Mouse (Mus musculus) stomach, embryonic 15.5 days (tissue): ENCODE data around the gene Tbc1d22b. TPM values are rescaled to one million over a fixed set of nuclear protein-coding genes. Genes with fewer than 3 reads are reported as not detected.

Experiments
- ATAC-seq: fragments of 200-750 bp; cut with Nextera tagmentation; 2 replicates; pipeline ENCODE4 v1.8.0; 2017; ENCODE audit warnings: low read depth, moderate number of reproducible peaks, moderate TSS enrichment; ENCODE audit not compliant: insufficient read depth, low FRiP score
- H3K27ac ChIP-seq: fragments of 300-500 bp; sonication (generic); 2 replicates; pipeline ENCODE4 v1.5.1; 2015; ENCODE audit warnings: mild to moderate bottlenecking, inconsistent platforms
- H3K27me3 ChIP-seq: fragments of 300-500 bp; sonication (generic); replicated peaks from 2 replicates; pipeline ENCODE4 v1.6.1; 2015; ENCODE audit warnings: inconsistent platforms
- H3K36me3 ChIP-seq: fragments of 300-500 bp; sonication (generic); 2 replicates; pipeline ENCODE4 v1.6.1; 2015; ENCODE audit warnings: inconsistent platforms
- H3K4me1 ChIP-seq: fragments of 300-500 bp; sonication (generic); 2 replicates; pipeline ENCODE4 v1.6.1; 2015; ENCODE audit warnings: inconsistent platforms
- H3K4me2 ChIP-seq: fragments of 300-500 bp; sonication (generic); 2 replicates; pipeline ENCODE4 v1.6.1; 2015; ENCODE audit warnings: mild to moderate bottlenecking, inconsistent platforms
- H3K4me3 ChIP-seq: fragments of 300-500 bp; sonication (generic); replicated peaks from 2 replicates; pipeline ENCODE4 v1.5.1; 2015; ENCODE audit warnings: inconsistent platforms
- H3K9ac ChIP-seq: fragments of 300-500 bp; sonication (generic); 2 replicates; pipeline ENCODE4 v1.6.1; 2015; ENCODE audit warnings: inconsistent platforms
- H3K9me3 ChIP-seq: fragments of 300-500 bp; sonication (generic); 2 replicates; pipeline ENCODE4 v1.6.1; 2016; ENCODE audit warnings: inconsistent platforms
- WGBS: fragments of 180-500 bp; shearing (Covaris S2); methylation state at CpG from one replicate; pipeline ENCODE4 v1.1.7; 2015; 5-methylcytosine and 5-hydroxymethylcytosine counted together
- microRNA-seq: library from miRNA; unstranded; fragments of <30 nt; microRNA quantifications from one replicate; pipeline ENCODE4, GENCODE M21; 2016
- polyA plus RNA-seq: library from polyadenylated mRNA; unstranded; fragments of >200 nt; fragmentation: Nextera tagmentation; extraction: Ambion mirVana; gene quantifications from 2 replicates; pipeline ENCODE4 v1.2.1, GENCODE M21; 2015

Gene Tbc1d22b
- polyA plus RNA-seq, 1 experiment from 2014 or later = 12.2 TPM

GRCm38 (mm10) chr17:29635492-29635891 lies 85.9 kb downstream of the Tbc1d22b start:
- ATAC-seq = no peak
- Histone ChIP-seq H3K27ac (no peak overlapping the region), H3K4me2 (no peak overlapping the region), H3K36me3 (peaks cover 58% of the 10 kb centered on the region), H3K4me1 (no peaks in the 10 kb centered on the region), H3K27me3 (no peaks in the 10 kb centered on the region), H3K4me3 (no peak overlapping the region), H3K9me3 (no peaks in the 10 kb centered on the region), H3K9ac (no peak overlapping the region)
- WGBS = 88% methylated on average over 8 of the region's 8 CpGs

- Histone ChIP-seq H3K9ac (no peak overlapping the region), H3K9me3 (no peaks in the 10 kb centered on the region), H3K27me3 (no peaks in the 10 kb centered on the region), H3K4me2 (no peak overlapping the region), H3K4me3 (no peak overlapping the region), H3K27ac (no peak overlapping the region), H3K36me3 (peaks cover 58% of the 10 kb centered on the region), H3K4me1 (no peaks in the 10 kb centered on the region)
- WGBS = 67% methylated on average over 5 of the region's 5 CpGs
- no peak for ATAC-seq
Measured at GRCm38 (mm10) chr17:29636118-29636517, 86.5 kb downstream of the Tbc1d22b start.

- H3K4me1 ChIP-seq = no peaks in the 10 kb centered on the region
- H3K27ac ChIP-seq = no peak overlapping the region
- H3K4me3 ChIP-seq = no peak overlapping the region
- no peaks in the 10 kb centered on the region for H3K9me3 ChIP-seq
- H3K9ac ChIP-seq = no peak overlapping the region
- 89% methylated on average over 4 of the region's 4 CpGs for WGBS
- no peaks in the 10 kb centered on the region for H3K27me3 ChIP-seq
- peaks cover 54% of the 10 kb centered on the region for H3K36me3 ChIP-seq
- ATAC-seq = no peak
- no peak overlapping the region for H3K4me2 ChIP-seq
Measured at GRCm38 (mm10) chr17:29637377-29637776, 87.8 kb downstream of the Tbc1d22b start.

GRCm38 (mm10) chr17:29637895-29638294 lies 88.3 kb downstream of the Tbc1d22b start:
- H3K4me2 ChIP-seq = no peak overlapping the region
- H3K4me1 ChIP-seq = no peaks in the 10 kb centered on the region
- no peak overlapping the region for H3K4me3 ChIP-seq
- peaks cover 54% of the 10 kb centered on the region for H3K36me3 ChIP-seq
- no peaks in the 10 kb centered on the region for H3K27me3 ChIP-seq
- no peak for ATAC-seq
- no peak overlapping the region for H3K27ac ChIP-seq
- no peaks in the 10 kb centered on the region for H3K9me3 ChIP-seq
- 73% methylated on average over 8 of the region's 8 CpGs for WGBS
- no peak overlapping the region for H3K9ac ChIP-seq

- Histone ChIP-seq H3K36me3 (peaks cover 33% of the 10 kb centered on the region), H3K27me3 (no peaks in the 10 kb centered on the region), H3K27ac (no peak overlapping the region), H3K9me3 (no peaks in the 10 kb centered on the region), H3K4me3 (no peak overlapping the region), H3K4me2 (no peak overlapping the region), H3K9ac (no peak overlapping the region), H3K4me1 (no peaks in the 10 kb centered on the region)
- 94% methylated on average over 11 of the region's 11 CpGs for WGBS
- ATAC-seq = no peak
Measured at GRCm38 (mm10) chr17:29640971-29641370, 91.4 kb downstream of the Tbc1d22b start.

DNA sequence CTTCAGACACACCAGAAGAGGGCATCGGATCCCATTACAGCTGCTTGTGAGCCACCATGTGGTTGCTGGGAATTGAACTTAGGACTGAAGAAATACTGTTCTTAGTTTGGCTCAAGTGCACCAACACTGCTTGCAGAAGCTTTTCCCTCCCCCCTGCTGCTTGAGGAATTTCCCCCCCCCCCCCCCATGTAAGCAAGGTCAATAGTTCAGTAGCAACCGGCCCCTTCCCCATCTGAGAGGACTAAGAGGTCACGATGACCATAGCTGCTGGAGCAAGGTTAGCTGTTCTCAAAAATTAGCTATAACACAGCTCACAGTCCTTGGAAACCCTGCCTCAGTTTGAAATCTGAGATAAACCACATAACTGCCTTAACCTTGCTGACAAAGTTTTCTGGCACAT lies 92.6 kb downstream of the Tbc1d22b start:
- no peak overlapping the region for H3K27ac ChIP-seq
- H3K4me1 ChIP-seq = no peaks in the 10 kb centered on the region
- H3K36me3 ChIP-seq = peaks cover 26% of the 10 kb centered on the region
- 51% methylated on average over 3 of the region's 3 CpGs for WGBS
- H3K27me3 ChIP-seq = no peaks in the 10 kb centered on the region
- no peak overlapping the region for H3K4me2 ChIP-seq
- no peak overlapping the region for H3K9ac ChIP-seq
- H3K4me3 ChIP-seq = no peak overlapping the region
- no peak for ATAC-seq
- H3K9me3 ChIP-seq = no peaks in the 10 kb centered on the region

Small RNAs within 50 kb of the gene (microRNA-seq; reads per million reads assigned to microRNA genes)
- not detected for gene Mir7667

Other genes starting within 250 kb of the Tbc1d22b start
- 1.6 and 1.9 TPM in 2 replicates for gene Pi16, start 232.1 kb upstream of the Tbc1d22b start, polyA plus RNA-seq
- gene Mtch1, start 201.9 kb upstream of the Tbc1d22b start, polyA plus RNA-seq = 250 and 272 TPM in 2 replicates
- 11.3 and 12.5 TPM in 2 replicates for gene Fgd2, start 188.9 kb upstream of the Tbc1d22b start, polyA plus RNA-seq
- 11.5 and 20.9 TPM in 2 replicates for gene Pim1, start 59.0 kb upstream of the Tbc1d22b start, polyA plus RNA-seq
- gene Gm17657, start 147 bp upstream of the Tbc1d22b start, polyA plus RNA-seq = not detected in 2 replicates
- 0.93 and 1.3 TPM in 2 replicates for gene Tmem217, start 2.6 kb downstream of the Tbc1d22b start, polyA plus RNA-seq
- gene Rnf8, start 65.0 kb downstream of the Tbc1d22b start, polyA plus RNA-seq = 66.3 and 70.8 TPM in 2 replicates
- gene Gm28043, start 65.1 kb downstream of the Tbc1d22b start, polyA plus RNA-seq = 2.6 and 3.0 TPM in 2 replicates
- gene Cmtr1, start 110.8 kb downstream of the Tbc1d22b start, polyA plus RNA-seq = 95.8 and 97.9 TPM in 2 replicates
- gene Ccdc167, start 167.3 kb downstream of the Tbc1d22b start, polyA plus RNA-seq = 13.0 and 14.1 TPM in 2 replicates